In genomic region chr9:43226573-43227160, GRCm38 (mm10) we compare ENCODE assay signal across 14 mouse cellular contexts. TPM values are rescaled to one million over a fixed set of nuclear protein-coding genes. Genes with fewer than 3 reads are reported as not detected.
DNase-seq lines count a peak whose midpoint lies in the region; ATAC-seq lines count a peak whose summit lies in the region.
"Had no signal": no experiment of that assay in that cellular context is flagged by ENCODE, and none has a peak within 500 bp of the region (broad histone marks: within the 10 kb centered on the region; RNA-seq: fewer than 3 reads in every experiment).

No protein-coding gene starts in this region.

- H3K27ac ChIP-seq in liver, embryonic 15.5 days (replicated peaks), result peak overlapping the region; percentile 72
- H3K27ac ChIP-seq: hindbrain, postnatal 0 days had no signal

- DNase-seq in 3134 (ENCODE audit: extremely low read depth, insufficient read length, low spot score) (peak; percentile 60), 3T3-L1 (ENCODE audit: low read depth, low spot score) (peak; percentile 69)
- peak; percentile 71 to 74 for DNase-seq in kidney, adult 8-10 months
- no peak for DNase-seq in right cerebral cortex, postnatal 10 days (ENCODE audit: low spot score in 2 of 2)
- no peak for DNase-seq in layer of hippocampus, postnatal 14 days (ENCODE audit: low spot score in 2 of 2)
- DNase-seq: cerebellum, postnatal 25 days; lung, postnatal 36 days; right cerebral cortex, postnatal 25 days had no signal

- no peak overlapping the region for H3K4me2 ChIP-seq in liver, embryonic 15.5 days
- H3K4me2 ChIP-seq: heart, embryonic 12.5 days had no signal

- H3K27me3 ChIP-seq in liver, embryonic 15.5 days, result no peaks in the 10 kb centered on the region
- H3K27me3 ChIP-seq: heart, embryonic 12.5 days had no signal

- H3K4me1 ChIP-seq in liver, embryonic 15.5 days (replicated peaks), result peaks cover 86% of the 10 kb centered on the region

- no peak overlapping the region for H3K9ac ChIP-seq in liver, embryonic 15.5 days
- H3K9ac ChIP-seq: heart, embryonic 12.5 days had no signal

- peaks cover 67% of the 10 kb centered on the region for H3K36me3 ChIP-seq in liver, embryonic 15.5 days (replicated peaks)

- H3K9me3 ChIP-seq in liver, embryonic 15.5 days (replicated peaks), result no peaks in the 10 kb centered on the region
- H3K9me3 ChIP-seq: heart, embryonic 12.5 days had no signal

- H3K4me3 ChIP-seq in liver, embryonic 15.5 days (replicated peaks), result no peak overlapping the region
- H3K4me3 ChIP-seq: heart, embryonic 12.5 days had no signal

- 54% methylated on average over 9 of the region's 9 CpGs for WGBS in liver, embryonic 15.5 days (ENCODE audit: insufficient replicate concordance)

- no peak for ATAC-seq in liver, embryonic 15.5 days (ENCODE audit: insufficient read depth)
- ATAC-seq in erythroblast, adult 5-6 weeks (replicated peaks; ENCODE audit: low FRiP score, poor library complexity, severe bottlenecking), result no peak
- ATAC-seq: activated CD4-positive, CD25-positive, alpha-beta regulatory T cell, adult 4 months; hindbrain, postnatal 0 days had no signal

RNA-seq across cellular contexts. Expression of gene Oaf, which starts 13.0 kb away (rescaled TPM):
- 26.8 and 30.0 TPM in 2 replicates for polyA plus RNA-seq in liver, embryonic 15.5 days (2015; fragmentation: Nextera tagmentation; extraction: Ambion mirVana)
- 2.1 and 21.7 TPM in 2 replicates for total RNA-seq in erythroblast, adult 5-6 weeks (2015; ENCODE audit: low replicate concordance)
- 1.8 and 3.7 TPM in 2 replicates for total RNA-seq in erythroblast, adult 5-6 weeks (2017; ENCODE audit: low replicate concordance)
- 10 to 100 TPM; 18.2 to 24.4 TPM for total RNA-seq in layer of hippocampus, postnatal 14 days (2021)
- total RNA-seq: neutrophil, adult 5-6 weeks had no signal

RNA-seq across cellular contexts. Expression of gene Pou2f3, which starts 16.5 kb away (rescaled TPM):
- polyA plus RNA-seq in liver, embryonic 15.5 days (2015; fragmentation: Nextera tagmentation; extraction: Ambion mirVana), result not detected in 2 replicates
- total RNA-seq in erythroblast, adult 5-6 weeks (2015; ENCODE audit: low replicate concordance), result not detected in 2 replicates
- total RNA-seq in erythroblast, adult 5-6 weeks (2017; ENCODE audit: low replicate concordance), result not detected in 2 replicates
- total RNA-seq in layer of hippocampus, postnatal 14 days (2021), result not detected
- total RNA-seq: neutrophil, adult 5-6 weeks had no signal
- polyA plus RNA-seq: activated CD4-positive, CD25-positive, alpha-beta regulatory T cell, adult 4 months; heart, embryonic 12.5 days had no signal

Comparison
In these comparisons a context has a peak if more than half of its experiments do, and no peak if none do; other contexts are left out.
1. DNase-seq: peak in 3134 (single experiment), 3T3-L1 (single experiment) and kidney, adult 8-10 months (2 of 2); none in right cerebral cortex, postnatal 10 days (0 of 2) and layer of hippocampus, postnatal 14 days (0 of 2).